Mouse (Mus musculus): ENCODE results near the gene Pfkfb4. TPM values are rescaled to one million over a fixed set of nuclear protein-coding genes. Genes with fewer than 3 reads are reported as not detected.

Pfkfb4 gene
- total RNA-seq, 2 experiments from 2014 or later: 1.6 to 9.2 TPM

DNA sequence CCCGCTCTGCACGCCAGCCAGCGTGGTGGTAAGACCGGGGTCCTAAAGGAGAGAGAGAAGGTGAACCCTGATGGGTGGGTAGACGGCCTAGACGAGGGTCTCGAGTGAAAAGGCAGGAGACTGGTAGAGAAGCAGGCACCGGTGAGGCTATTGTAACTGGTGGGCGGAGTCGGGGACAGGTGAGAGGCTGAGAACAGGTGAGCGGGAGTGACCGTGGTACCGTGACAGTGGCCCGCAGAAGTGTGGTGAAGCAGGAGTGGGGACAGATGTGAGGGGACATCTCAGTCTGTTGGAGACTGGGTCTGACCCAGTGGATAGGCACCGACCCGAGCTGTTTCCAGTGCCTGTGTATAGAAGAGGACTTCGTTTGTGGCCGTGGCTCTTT, 499 bp downstream of the Pfkfb4 start:
- peak; percentile 6; the same call in 1 of the 2 replicates for ATAC-seq (replicated peaks; ENCODE audit: low FRiP score, poor library complexity, severe bottlenecking)

DNA sequence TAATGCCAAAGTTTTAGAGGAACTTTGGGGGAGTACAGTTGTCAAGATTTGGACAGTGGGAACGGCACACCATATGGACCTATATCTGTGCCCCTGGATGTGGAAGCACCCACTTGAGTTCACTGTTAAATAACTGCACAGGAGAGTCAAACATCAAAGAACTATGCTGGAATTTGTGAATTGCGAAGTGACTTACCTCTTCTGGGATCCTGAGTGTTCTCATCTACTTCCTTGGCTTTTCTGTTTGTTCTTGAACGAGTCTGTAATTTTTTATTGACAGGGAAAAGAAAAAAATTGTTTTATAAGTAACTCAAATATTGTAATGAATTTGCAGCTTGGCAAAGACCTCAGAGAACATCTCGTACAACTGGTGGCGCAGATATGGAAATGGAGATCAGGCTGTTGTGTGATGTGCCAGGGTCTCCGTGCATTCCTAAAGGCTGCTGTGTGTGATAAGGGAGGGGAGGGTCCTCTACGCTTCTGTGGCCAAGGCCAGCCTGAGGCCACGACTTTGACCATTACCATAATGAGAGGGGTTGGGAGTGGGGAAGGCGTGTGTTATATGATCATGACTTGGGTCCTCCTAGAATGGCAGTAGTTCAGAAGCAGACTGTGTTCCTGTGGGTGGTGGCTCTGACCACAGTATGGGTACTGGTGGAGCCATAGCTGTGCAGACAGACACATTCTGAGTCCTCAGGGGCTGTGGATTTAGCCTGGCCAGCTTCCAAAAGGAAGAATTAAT, 1.2 kb downstream of the Pfkfb4 start:
- ATAC-seq (replicated peaks; ENCODE audit: low FRiP score, poor library complexity, severe bottlenecking): no peak

DNA sequence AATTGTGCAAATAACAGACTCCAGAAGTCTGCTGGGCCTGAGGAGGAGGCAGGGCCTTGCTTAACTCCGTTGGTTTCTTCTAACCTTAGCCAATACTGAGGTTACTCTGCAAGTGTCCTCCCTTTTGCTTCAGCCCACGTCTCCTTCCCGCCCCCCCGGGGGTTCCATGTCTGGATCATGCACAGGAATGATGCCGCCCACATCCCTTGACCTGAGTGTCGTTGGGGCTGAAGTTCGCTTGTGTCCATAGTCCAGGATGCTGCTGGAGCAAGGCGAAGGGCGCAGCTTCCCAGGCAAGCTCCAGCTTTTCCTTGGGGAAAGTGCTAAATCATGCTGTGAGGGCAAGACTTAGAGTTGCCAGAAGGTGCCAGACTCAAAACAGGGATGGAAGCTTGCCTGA, 4.8 kb downstream of the Pfkfb4 start:
- no peak for ATAC-seq (replicated peaks; ENCODE audit: low FRiP score, poor library complexity, severe bottlenecking)

DNA sequence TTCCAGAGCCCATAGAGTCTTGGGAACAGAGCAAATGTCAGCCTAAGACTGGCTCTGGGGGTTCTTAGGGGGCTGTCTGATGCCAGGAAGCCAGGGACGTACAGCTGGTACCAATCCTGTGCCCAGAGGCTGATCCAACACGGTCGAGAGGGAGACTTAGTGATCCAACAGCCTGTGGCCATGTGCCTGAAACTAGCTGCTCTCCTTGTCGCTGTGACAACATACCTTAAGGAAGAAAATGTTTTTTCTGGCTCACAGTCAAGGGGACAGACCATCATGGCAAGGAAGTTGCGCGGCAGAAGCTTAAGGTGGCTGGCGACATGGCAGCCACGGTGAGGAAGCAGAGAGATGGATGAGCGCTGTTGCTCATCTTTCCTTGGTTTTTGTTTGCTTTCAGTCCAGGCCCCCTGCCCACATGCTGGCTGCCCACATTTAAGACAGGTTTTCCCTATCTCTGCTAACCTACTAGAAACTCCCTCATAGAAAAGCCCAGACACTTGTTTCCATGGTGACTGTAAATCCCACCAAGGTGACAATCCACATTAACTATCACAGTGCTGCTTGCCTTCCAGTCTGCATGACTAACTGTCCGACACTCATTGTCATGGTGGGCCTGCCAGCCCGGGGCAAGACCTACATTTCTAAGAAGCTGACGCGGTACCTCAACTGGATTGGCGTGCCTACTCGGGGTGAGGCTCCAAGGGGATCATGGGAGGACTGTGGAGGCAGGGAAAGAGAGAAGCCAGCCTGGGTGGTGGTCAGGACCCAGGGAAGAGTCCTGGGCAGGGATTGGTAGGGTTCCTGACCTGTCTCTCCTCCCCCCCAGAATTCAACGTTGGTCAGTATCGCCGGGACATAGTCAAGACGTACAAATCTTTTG, 6.9 kb downstream of the Pfkfb4 start:
- ATAC-seq (replicated peaks; ENCODE audit: low FRiP score, poor library complexity, severe bottlenecking): no peak

DNA sequence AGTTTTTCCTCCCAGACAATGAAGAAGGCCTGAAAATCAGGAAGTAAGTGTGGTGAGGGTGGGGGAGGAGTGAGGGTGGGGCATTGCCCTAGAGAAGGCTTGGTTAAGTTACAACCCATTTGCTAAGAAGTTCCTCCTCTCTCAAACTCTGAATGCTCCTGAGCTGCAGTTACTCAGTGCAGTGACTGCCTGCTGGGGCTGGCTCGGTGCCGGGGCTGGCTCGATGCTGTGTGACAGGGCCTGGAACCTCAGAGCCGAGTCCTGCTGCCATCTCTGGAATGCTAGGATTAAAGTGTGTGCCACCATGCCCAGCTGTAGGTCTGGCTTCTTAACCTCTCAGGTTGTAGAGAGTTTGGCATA, 7.6 kb downstream of the Pfkfb4 start:
- ATAC-seq (replicated peaks; ENCODE audit: low FRiP score, poor library complexity, severe bottlenecking): no peak

DNA sequence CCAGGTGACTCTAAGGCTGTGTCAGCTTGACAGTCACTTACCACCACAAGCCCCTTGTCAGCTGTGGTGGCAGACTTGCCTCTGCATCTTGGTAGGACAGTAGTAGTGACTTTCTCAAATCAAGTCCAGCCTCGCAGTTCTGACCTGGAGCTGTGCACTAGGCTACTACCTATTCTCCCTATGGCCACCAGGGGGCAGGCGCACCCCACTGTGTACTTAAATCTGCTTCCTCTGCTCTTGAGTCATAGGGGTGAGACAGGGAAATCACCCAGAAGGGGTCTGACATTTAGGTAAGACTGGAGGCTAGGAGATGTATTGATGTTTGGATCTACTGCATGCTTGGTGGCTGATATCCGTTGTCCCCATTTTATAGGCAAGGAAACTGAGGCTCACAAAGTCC, 9.1 kb downstream of the Pfkfb4 start:
- ATAC-seq (replicated peaks; ENCODE audit: low FRiP score, poor library complexity, severe bottlenecking): peak; percentile 78

DNA sequence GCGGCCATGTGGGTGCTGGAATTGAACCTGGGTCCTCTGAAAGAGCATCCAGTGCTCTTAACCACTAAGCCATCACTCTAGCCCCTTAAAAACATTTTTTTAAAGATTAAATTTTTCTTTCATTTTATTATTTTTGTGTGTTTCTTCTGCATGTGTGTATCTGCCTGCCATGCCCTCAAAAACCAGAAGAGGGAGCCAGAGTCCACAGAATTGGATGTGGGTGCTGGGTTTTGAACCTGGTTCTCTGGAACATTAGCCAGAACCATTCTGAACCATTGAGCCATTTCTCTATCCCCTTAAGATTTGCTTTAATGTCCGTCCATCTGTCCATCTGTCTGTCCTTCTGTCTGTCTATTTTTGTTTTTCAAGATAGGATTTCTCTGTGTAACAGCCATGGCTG, 11.6 kb downstream of the Pfkfb4 start:
- ATAC-seq (replicated peaks; ENCODE audit: low FRiP score, poor library complexity, severe bottlenecking): no peak

DNA sequence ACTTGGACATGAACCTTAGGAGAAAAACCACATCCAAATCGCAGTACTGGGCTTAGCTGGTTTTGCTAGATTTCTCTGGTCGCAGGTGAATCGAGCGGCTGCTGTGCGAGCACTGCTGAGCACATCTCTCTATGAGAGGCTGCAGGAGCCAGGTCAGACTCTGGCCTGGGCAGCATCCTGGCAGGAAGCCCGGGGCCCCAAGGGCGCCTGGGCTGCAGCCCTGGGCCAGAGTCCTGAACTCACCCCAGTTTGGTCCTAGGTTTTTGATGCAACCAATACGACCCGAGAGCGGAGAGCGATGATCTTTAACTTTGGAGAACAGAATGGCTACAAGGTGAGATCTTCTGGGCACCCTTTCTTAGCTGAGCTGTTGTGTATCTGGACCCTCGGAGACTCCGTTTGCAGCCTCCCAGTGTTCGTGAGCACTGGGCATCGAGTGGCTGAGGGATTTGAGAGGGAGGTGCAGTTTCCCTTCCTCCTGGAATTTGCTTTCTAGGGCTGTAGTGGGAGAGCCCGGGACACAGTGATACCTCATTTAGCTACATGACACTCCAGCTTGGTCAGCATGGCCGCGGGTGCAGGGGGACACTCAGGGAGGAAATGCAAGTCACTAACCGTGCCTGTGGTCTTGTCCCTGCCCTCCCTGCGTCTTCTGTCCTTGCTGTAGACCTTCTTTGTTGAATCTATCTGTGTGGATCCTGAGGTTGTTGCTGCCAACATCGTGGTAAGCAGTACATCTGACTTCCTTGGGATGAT, 15.6 kb downstream of the Pfkfb4 start:
- ATAC-seq (replicated peaks; ENCODE audit: low FRiP score, poor library complexity, severe bottlenecking): no peak

DNA sequence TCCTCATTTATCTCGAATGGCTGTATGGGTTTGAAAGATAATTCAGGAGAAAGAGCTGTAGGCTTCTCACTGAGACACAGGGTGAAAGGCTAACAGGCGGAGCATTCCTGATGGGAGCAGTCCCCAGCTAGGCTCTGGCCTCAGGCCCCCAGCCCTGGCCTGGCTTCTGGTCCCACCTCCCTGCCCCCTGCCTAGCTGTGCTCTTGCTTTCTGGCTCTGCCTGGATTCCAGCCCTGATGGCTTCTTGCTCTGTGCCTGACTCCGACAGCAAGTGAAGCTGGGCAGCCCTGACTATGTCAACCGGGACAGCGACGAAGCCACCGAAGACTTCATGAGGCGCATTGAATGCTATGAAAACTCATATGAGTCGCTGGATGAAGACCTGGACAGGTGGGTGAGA, 16.5 kb downstream of the Pfkfb4 start:
- ATAC-seq (replicated peaks; ENCODE audit: low FRiP score, poor library complexity, severe bottlenecking): no peak

DNA sequence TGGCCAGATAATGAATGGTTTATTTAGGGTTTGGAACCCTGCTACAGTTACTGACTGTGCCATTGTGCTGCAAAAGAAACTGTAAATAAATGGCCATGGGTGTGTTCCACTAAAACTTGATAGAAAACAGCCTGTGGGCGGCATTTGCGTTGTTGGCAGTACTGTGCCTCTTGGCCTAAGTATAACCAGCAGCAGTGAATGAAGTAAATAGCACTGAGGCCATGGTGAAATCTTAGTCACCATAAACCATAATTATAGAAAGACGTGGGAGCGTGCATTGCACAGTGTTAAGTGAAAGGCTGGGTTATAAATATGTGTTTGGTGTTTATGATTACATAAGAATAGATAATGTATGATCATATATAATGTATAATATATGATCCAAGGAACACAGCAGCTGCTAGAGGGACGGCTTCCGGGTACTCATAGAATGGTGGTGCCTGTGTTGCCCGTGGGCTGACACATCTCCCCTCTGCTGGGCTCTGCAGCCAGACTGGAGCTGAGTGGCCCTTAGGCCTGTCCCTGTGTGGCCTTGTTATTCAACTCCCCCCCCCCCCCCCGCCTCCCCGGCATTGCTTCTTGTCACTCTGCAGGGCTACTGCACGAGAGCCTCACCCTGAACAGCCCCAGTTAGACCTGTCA, 17.5 kb downstream of the Pfkfb4 start:
- ATAC-seq (replicated peaks; ENCODE audit: low FRiP score, poor library complexity, severe bottlenecking): no peak

DNA sequence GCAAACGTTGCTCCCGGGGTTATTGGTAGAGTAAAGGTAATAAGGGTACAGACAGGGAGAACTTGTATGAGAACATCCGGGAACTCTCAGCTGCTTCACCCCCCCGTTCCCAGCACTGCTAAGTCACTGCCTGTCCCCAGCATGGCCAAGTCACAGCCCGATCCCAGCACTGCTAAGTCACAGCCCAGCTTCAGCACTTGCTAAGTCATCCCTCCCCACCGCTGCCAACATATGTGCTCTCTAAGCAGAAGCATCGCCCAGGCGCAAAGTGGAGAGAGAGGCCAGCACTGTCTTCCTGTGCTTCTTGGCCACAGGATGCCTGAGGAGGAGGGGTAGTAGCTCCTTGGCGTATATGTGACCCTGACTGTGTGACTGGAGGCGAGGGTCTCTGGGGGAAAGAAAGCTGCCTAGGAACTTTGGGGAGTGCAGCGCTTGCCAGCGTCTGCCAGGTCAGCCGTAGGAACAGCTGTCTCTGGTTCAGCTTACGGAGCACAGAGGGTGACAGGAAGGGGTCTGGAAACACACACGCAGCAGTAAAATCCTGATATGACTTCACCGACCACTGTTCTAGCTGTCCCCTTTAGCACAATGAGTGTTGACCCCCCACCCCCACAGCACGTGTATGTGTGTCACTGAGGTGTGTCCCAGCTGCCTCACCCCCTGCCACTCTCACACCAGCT, 18.2 kb downstream of the Pfkfb4 start:
- peak; percentile 63 for ATAC-seq (replicated peaks; ENCODE audit: low FRiP score, poor library complexity, severe bottlenecking)

DNA sequence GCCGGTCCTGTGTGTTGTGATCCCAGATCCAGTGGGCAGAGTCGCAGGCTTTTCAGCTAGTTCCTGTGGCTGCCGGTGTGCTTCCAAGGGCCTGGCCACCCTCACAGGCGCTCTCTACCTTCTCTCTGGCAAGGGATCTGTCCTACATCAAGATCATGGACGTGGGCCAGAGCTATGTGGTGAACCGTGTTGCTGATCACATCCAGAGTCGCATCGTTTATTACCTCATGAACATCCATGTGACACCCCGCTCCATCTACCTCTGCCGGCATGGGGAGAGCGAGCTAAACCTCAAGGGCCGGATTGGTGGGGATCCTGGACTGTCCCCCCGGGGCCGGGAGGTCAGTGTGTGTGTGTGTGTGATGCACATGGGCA, 18.7 kb downstream of the Pfkfb4 start:
- ATAC-seq (replicated peaks; ENCODE audit: low FRiP score, poor library complexity, severe bottlenecking): no peak

DNA sequence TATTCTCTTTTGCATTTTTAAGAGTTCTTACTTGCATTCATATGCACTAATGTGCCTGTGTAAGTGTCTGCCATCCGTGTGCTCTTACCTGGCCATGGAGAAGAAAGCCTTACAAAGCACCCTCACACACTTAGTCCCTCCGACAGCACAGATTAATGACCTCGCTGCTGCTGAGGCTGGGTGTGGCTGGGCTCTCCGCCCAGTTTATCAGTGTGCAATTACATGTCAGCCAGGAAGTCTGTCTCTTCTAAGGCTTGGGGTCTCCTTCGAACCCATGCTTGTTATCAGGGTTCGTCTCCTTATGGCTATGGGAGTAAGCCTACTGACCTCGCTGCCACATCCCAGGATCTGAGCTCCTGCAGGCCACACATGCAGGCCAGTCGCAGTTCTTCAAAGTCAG, 23.8 kb downstream of the Pfkfb4 start:
- ATAC-seq (replicated peaks; ENCODE audit: low FRiP score, poor library complexity, severe bottlenecking): no peak; the same call in 1 of the 2 replicates

DNA sequence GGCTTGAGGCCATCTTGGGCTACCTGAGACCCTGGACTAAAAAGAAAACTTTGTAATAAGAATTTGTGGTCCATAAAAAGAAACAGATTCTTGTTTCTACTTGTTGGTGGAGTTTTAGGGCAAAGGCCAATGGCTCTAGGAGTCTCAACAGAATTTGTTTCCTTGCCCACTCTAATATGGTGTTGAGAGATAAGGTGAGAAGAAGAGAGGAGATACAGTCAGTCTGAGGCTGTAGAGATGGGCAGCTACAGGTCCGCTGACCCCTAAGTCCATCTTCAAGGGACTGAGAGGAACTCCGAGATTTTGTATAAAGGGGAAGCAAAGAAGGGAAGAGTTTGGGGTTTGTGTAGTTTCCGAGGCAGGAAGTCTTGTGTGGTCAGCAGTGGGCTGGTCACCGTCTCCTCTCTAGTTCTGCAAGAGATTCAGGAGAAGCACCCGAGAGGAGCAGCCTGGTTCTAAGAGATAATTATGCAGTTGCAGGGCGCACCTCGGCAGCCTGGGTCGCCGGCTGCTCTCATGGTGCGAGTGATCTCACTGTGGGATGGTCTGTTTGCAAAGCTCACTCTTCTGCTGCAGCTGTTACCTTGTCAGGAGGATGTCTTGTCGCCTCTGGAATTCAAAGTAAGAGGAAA, 25.5 kb downstream of the Pfkfb4 start:
- peak; percentile 82 for ATAC-seq (replicated peaks; ENCODE audit: low FRiP score, poor library complexity, severe bottlenecking)

DNA sequence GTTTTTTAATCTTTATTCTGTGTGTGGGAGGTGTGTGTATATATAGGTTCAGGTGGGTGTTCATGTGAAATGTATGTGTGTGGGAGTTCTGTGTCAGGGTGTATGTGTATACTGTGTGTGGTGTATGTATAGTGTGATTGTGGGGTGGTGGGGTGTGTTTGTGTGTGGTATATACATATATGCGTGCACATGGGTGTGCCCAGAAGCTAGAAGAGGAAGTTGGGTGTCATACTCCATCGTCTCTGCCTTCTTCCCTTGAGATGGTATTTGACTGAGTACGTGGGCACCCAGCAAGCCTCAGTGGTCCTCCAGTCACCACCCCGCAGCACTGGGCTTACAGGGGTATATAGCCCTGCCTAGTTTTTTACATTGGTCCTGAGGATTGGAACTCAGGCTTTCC, 29.9 kb downstream of the Pfkfb4 start:
- no peak for ATAC-seq (replicated peaks; ENCODE audit: low FRiP score, poor library complexity, severe bottlenecking)

DNA sequence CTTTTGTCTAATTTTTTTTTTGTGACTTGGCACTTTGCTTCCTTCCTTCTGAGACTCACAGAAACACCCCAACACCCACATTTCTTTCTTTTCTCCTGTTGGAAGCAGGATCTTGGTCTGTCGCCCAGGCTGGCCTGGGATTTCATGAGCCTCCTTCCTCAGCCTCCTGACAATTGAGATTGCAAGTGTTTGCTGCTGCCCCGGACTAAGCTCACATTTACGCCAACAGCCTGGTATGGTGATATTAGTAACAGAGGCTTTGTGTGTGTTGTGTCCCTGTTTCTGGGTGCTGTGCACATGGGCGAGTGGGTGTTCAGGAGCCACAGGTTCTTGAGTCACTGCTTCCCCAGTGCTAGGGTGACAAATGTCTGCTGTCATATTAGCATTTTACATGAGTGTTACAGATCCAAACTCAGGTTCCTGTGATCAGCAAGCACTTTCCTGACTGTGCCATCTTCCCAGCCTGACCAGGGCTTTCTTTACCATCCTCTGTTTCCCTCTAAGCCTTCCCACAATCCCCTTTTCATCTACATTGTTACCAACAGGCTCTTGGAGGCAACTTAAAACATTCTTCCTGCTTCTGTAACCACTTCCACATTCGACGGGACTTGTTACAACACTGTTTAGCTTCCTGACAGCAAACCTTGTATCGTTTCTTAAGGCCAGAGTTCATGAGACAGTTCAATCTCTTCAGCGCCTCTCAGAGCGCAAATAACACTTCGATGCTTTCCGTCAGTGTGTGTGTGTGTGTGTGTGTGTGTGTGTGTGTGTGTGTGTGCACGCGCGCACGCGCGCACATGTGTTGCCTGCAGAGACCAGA, 31.5 kb downstream of the Pfkfb4 start:
- ATAC-seq (replicated peaks; ENCODE audit: low FRiP score, poor library complexity, severe bottlenecking): no peak

DNA sequence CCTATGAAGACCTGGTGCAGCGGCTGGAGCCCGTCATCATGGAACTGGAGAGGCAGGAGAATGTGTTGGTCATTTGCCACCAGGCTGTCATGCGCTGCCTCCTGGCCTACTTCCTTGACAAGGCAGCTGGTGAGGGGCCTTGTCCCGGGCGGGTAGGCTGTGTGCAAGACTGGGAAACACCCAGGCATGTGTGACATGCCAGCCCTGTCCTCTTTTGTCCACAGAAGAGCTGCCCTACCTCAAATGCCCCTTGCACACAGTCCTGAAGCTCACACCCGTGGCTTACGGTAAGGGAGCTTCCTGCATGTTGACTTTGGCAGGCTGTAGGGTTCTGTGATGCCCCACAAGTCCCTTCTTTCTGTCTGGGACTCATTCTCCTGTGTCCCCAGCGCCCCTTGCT, 35.9 kb downstream of the Pfkfb4 start:
- no peak for ATAC-seq (replicated peaks; ENCODE audit: low FRiP score, poor library complexity, severe bottlenecking)

DNA sequence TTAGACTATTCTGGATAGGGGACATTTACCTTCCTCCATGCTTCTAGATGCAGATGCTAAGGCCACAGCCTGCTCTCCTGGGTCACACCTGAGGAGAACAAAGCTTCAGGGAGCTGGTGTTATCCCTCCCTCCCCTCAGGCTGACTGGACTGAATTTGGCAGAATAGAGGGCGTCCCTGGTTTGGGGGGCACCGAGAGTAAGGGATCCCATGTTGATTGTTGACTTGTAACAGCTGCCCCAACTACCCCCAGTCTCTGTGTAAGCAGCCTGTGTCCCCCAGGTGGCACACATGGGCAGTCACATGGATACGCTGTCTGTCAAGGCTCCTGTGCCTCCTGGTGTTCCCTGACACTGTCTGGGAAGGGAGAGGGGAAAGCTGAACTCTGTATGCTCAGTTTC, 36.8 kb downstream of the Pfkfb4 start:
- ATAC-seq (replicated peaks; ENCODE audit: low FRiP score, poor library complexity, severe bottlenecking): no peak
